ENCODE assay signal across 8 mouse cellular contexts in genomic region chr7:105810877-105811489, GRCm38 (mm10). TPM values are rescaled to one million over a fixed set of nuclear protein-coding genes. Genes with fewer than 3 reads are reported as not detected.
DNase-seq lines count a peak whose midpoint lies in the region; ATAC-seq lines count a peak whose summit lies in the region.

Mrpl17 (minus strand) TSS chr7:105811099.

- H3K79me2 ChIP-seq in macrophage (ENCODE audit: inconsistent target), result peaks cover 15% of the 10 kb centered on the region

- peak within 1 kb of the TSS; percentile 88 for H3K4me3 ChIP-seq in hindbrain, embryonic 16.5 days (ENCODE audit: low read length)
- peak within 1 kb of the TSS; percentile 85 for H3K4me3 ChIP-seq in macrophage (ENCODE audit: inconsistent target)

- H3K9me3 ChIP-seq in hindbrain, embryonic 16.5 days (ENCODE audit: control insufficient read depth, low read length), result no peaks in the 10 kb centered on the region

- H3K27me3 ChIP-seq in hindbrain, embryonic 16.5 days (replicated peaks; ENCODE audit: control insufficient read depth, insufficient read depth, low read length), result no peaks in the 10 kb centered on the region

- peak; percentile 99 for ATAC-seq in hindbrain, embryonic 16.5 days

- peaks cover 8% of the 10 kb centered on the region for H3K4me1 ChIP-seq in hindbrain, embryonic 16.5 days (ENCODE audit: control insufficient read depth, insufficient read depth, low read depth, low read length)

- peaks cover 21% of the 10 kb centered on the region for H3K36me3 ChIP-seq in hindbrain, embryonic 16.5 days (ENCODE audit: control insufficient read depth, insufficient read depth, low read length)
- peaks cover 4% of the 10 kb centered on the region; the same call in 1 of the 2 replicates for H3K36me3 ChIP-seq in macrophage (ENCODE audit: inconsistent target)

- under 1% methylated on average over 45 of the region's 52 CpGs for WGBS in hindbrain, embryonic 16.5 days
- WGBS in macrophage (ENCODE audit: missing documents), result under 1% methylated on average over 50 of the region's 52 CpGs

- peak within 1 kb of the TSS; percentile 98 for H3K9ac ChIP-seq in hindbrain, embryonic 16.5 days (ENCODE audit: low read depth, low read length)

- DNase-seq in WW6 (ENCODE audit: low read depth, low spot score), result peak; percentile 97
- DNase-seq in cerebellum, postnatal 4 days (ENCODE audit: low spot score in 2 of 2), result peak; percentile 100
- DNase-seq in gastrocnemius, adult 18-20 months (ENCODE audit: low spot score), result peak; percentile 99
- peak; percentile 100 for DNase-seq in left cerebral cortex, adult 18-20 months (ENCODE audit: low spot score in 2 of 2)
- peak; percentile 100 for DNase-seq in right cerebral cortex, adult 18-20 months
- DNase-seq in urinary bladder, postnatal 10 days (ENCODE audit: low spot score), result peak; percentile 99

- peak within 1 kb of the TSS; percentile 65 for H3K4me2 ChIP-seq in hindbrain, embryonic 16.5 days (ENCODE audit: low read length)

- H3K27ac ChIP-seq in hindbrain, embryonic 16.5 days (ENCODE audit: low read depth, low read length), result peak within 1 kb of the TSS; percentile 93
- H3K27ac ChIP-seq in macrophage, result peak within 1 kb of the TSS; percentile 70

RNA-seq across cellular contexts. Expression of gene Mrpl17, which starts in this region (rescaled TPM):
- total RNA-seq in gastrocnemius, adult 18-20 months (2021), result 100 to 1,000 TPM; 103 to 104 TPM
- polyA plus RNA-seq in hindbrain, embryonic 16.5 days (2015; fragmentation: Nextera tagmentation; extraction: Ambion mirVana), result 204 and 208 TPM in 2 replicates
- total RNA-seq in left cerebral cortex, adult 18-20 months (2021), result 100 to 1,000 TPM in 1 of 2 experiments, 10 to 100 TPM in 1; 97.3 to 101 TPM
- 10 to 100 TPM in 19 of 26 experiments, 1 to 10 TPM in 7; 4.1 to 19.5 (median 11.0) TPM for total RNA-seq in macrophage (2018; cell fraction: chromatin; rRNA removed)
- 10 to 100 TPM; 48.5 to 83.5 (median 65.6) TPM for total RNA-seq in macrophage (2018; cell fraction: cytosol; rRNA removed)
- total RNA-seq in macrophage (2018; cell fraction: nucleus; rRNA removed), result 10 to 100 TPM in 24 of 26 experiments, 1 to 10 TPM in 2; 6.3 to 36.0 (median 16.1) TPM
- polyA plus RNA-seq in macrophage (2018), result 39.9 to 175 TPM (median 79.2 TPM) in 3 replicates

Comparison
In these comparisons a context has a peak if more than half of its experiments do, and no peak if none do; other contexts are left out.
1. Peak in every context shown above with its lines: DNase-seq, ATAC-seq, H3K4me3 ChIP-seq and H3K27ac ChIP-seq.